ENCODE assay signal across 8 mouse cellular contexts in the genomic region with DNA sequence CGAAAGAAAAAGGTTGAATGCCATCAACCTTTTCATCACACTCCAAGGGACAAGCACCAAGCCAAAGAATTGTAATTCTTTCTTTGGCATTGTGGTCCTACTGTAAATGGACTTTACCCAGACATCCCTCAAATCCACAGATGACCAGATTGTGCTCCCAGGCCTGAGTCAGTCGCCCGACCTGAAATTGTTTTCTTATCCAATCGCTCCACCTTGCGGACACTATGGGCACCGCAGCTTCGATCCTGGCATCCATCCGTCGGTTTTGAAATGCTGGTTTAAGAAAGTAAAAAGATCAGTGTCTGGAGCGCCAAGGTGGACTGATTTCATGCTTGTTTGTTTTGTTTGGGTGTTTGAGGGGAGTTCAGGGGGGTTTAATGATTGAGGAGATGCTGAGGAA. TPM values are rescaled to one million over a fixed set of nuclear protein-coding genes. Genes with fewer than 3 reads are reported as not detected.
DNase-seq lines count a peak whose midpoint lies in the region; ATAC-seq and TF ChIP-seq lines count a peak whose summit lies in the region.

No protein-coding gene starts in this region.

- peak; percentile 65; the same call in 1 of the 2 replicates for TF ChIP-seq EP300 in heart, adult 2 months (IDR thresholded peaks at IDR 0.05; ENCODE audit: insufficient read depth, low read depth, low read length)

- H3K4me3 ChIP-seq in embryonic facial prominence, embryonic 11.5 days (ENCODE audit: low read depth, low read length), result no peak overlapping the region
- H3K4me3 ChIP-seq in heart, adult 2 months, result peak overlapping the region; percentile 19; the same call in 1 of the 2 replicates
- no peak overlapping the region for H3K4me3 ChIP-seq in kidney, adult 2 months (ENCODE audit: insufficient read depth, low read depth, low read length)
- H3K4me3 ChIP-seq in limb, embryonic 11.5 days (ENCODE audit: low read depth, low read length), result 0 out of 2 replicates have a peak overlapping the region, but pooled peaks have one; percentile 7
- H3K4me3 ChIP-seq in midbrain, embryonic 13.5 days (replicated peaks), result no peak overlapping the region

- ATAC-seq in embryonic facial prominence, embryonic 11.5 days (replicated peaks; ENCODE audit: insufficient number of reproducible peaks, low FRiP score, low TSS enrichment, low read depth), result no peak
- no peak for ATAC-seq in limb, embryonic 11.5 days (ENCODE audit: insufficient number of reproducible peaks, low FRiP score, low TSS enrichment, low read depth)
- no peak for ATAC-seq in midbrain, embryonic 13.5 days

- H3K79me2 ChIP-seq in heart, adult 2 months (replicated peaks; ENCODE audit: control insufficient read depth, insufficient read depth, low read length), result no peaks in the 10 kb centered on the region

- H3K9ac ChIP-seq in embryonic facial prominence, embryonic 11.5 days (replicated peaks; ENCODE audit: low read length), result no peak overlapping the region
- no peak overlapping the region for H3K9ac ChIP-seq in heart, adult 2 months (ENCODE audit: low read depth, low read length)
- no peak overlapping the region for H3K9ac ChIP-seq in limb, embryonic 11.5 days (ENCODE audit: low read length)
- H3K9ac ChIP-seq in midbrain, embryonic 13.5 days (replicated peaks), result no peak overlapping the region

- no peaks in the 10 kb centered on the region for H3K36me3 ChIP-seq in embryonic facial prominence, embryonic 11.5 days (replicated peaks; ENCODE audit: control insufficient read depth, insufficient read depth, low read depth, low read length)
- no peaks in the 10 kb centered on the region for H3K36me3 ChIP-seq in heart, adult 2 months (ENCODE audit: control insufficient read depth, insufficient read depth, low read length)
- H3K36me3 ChIP-seq in kidney, adult 2 months (ENCODE audit: control insufficient read depth, insufficient read depth, low read length), result no peaks in the 10 kb centered on the region
- no peaks in the 10 kb centered on the region for H3K36me3 ChIP-seq in limb, embryonic 11.5 days (ENCODE audit: control insufficient read depth, insufficient read depth, low read length)
- H3K36me3 ChIP-seq in midbrain, embryonic 13.5 days, result no peaks in the 10 kb centered on the region

- no peak overlapping the region for H3K4me2 ChIP-seq in embryonic facial prominence, embryonic 11.5 days (ENCODE audit: low read depth, low read length)
- peak overlapping the region; percentile 36 for H3K4me2 ChIP-seq in limb, embryonic 11.5 days (ENCODE audit: low read depth, severe bottlenecking)
- peak overlapping the region; percentile 51 for H3K4me2 ChIP-seq in midbrain, embryonic 13.5 days (replicated peaks)

- peaks cover 39% of the 10 kb centered on the region for H3K27me3 ChIP-seq in embryonic facial prominence, embryonic 11.5 days (ENCODE audit: control insufficient read depth, insufficient read depth, low read length)
- peaks cover 2% of the 10 kb centered on the region; the same call in 1 of the 2 replicates for H3K27me3 ChIP-seq in heart, adult 2 months (ENCODE audit: control insufficient read depth, insufficient read depth, low read length)
- 0 out of 2 replicates have a peak, but pooled peaks cover 2% of the 10 kb centered on the region for H3K27me3 ChIP-seq in kidney, adult 2 months (replicated peaks; ENCODE audit: control insufficient read depth, insufficient read depth, low read length)
- peaks cover 46% of the 10 kb centered on the region for H3K27me3 ChIP-seq in limb, embryonic 11.5 days (ENCODE audit: control insufficient read depth, insufficient read depth, low read length)
- peaks cover 92% of the 10 kb centered on the region for H3K27me3 ChIP-seq in midbrain, embryonic 13.5 days

- intact Hi-C loops in heart, adult 2 months (cut with DNase I), result loop anchor here (1.0 to 10.0 kb wide), 7 partner anchors 80 to 710 kb away; a partner anchor contains a TSS

- DNase-seq in 3134 (ENCODE audit: extremely low read depth, insufficient read length, low spot score), result peak; percentile 59
- DNase-seq in adrenal gland, postnatal 14 days, result peak; percentile 82
- DNase-seq in embryonic facial prominence, embryonic 11.5 days (ENCODE audit: low spot score), result peak; percentile 90
- DNase-seq in heart, adult 2 months, result peak; percentile 75 to 88
- DNase-seq in kidney, adult 2 months, result peak; percentile 86
- peak; percentile 93 for DNase-seq in limb, embryonic 11.5 days (ENCODE audit: low spot score)
- peak; percentile 54 for DNase-seq in spleen, adult 12 weeks (ENCODE audit: low spot score)

- WGBS in embryonic facial prominence, embryonic 11.5 days, result 8% methylated on average over 10 of the region's 10 CpGs
- WGBS in heart, adult 2 months, result 9% methylated on average over 10 of the region's 10 CpGs
- WGBS in kidney, adult 2 months, result 9% methylated on average over 10 of the region's 10 CpGs
- WGBS in limb, embryonic 11.5 days, result 7% methylated on average over 10 of the region's 10 CpGs
- 9% methylated on average over 10 of the region's 10 CpGs for WGBS in midbrain, embryonic 13.5 days

- H3K4me1 ChIP-seq in embryonic facial prominence, embryonic 11.5 days (ENCODE audit: control insufficient read depth, insufficient read depth, low read length), result no peaks in the 10 kb centered on the region
- H3K4me1 ChIP-seq in heart, adult 2 months (ENCODE audit: control insufficient read depth, insufficient read depth, low read length), result no peaks in the 10 kb centered on the region
- no peaks in the 10 kb centered on the region for H3K4me1 ChIP-seq in kidney, adult 2 months (ENCODE audit: control insufficient read depth, insufficient read depth, low read length)
- H3K4me1 ChIP-seq in limb, embryonic 11.5 days (ENCODE audit: control insufficient read depth, insufficient read depth, low read length), result no peaks in the 10 kb centered on the region
- H3K4me1 ChIP-seq in midbrain, embryonic 13.5 days (replicated peaks), result peaks cover 18% of the 10 kb centered on the region

- TF ChIP-seq CTCF in heart, adult 2 months (IDR thresholded peaks at IDR 0.05), result peak; percentile 68
- TF ChIP-seq CTCF in kidney, adult 2 months (conservative IDR thresholded peaks at IDR 0.05; ENCODE audit: insufficient read depth, insufficient read length, low read depth, low read length), result peak; percentile 92

- no peaks in the 10 kb centered on the region for H3K9me3 ChIP-seq in embryonic facial prominence, embryonic 11.5 days (replicated peaks; ENCODE audit: control insufficient read depth, low read length)
- H3K9me3 ChIP-seq in limb, embryonic 11.5 days (ENCODE audit: control insufficient read depth, low read length), result no peaks in the 10 kb centered on the region
- H3K9me3 ChIP-seq in midbrain, embryonic 13.5 days, result no peaks in the 10 kb centered on the region

- TF ChIP-seq POLR2A in heart, adult 2 months (IDR thresholded peaks at IDR 0.05; ENCODE audit: insufficient read depth, low read depth, low read length), result no peak
- TF ChIP-seq POLR2A in kidney, adult 2 months (IDR thresholded peaks at IDR 0.05; ENCODE audit: low read depth, low read length), result no peak

- H3K27ac ChIP-seq in embryonic facial prominence, embryonic 11.5 days (replicated peaks; ENCODE audit: low read depth, low read length), result no peak overlapping the region
- H3K27ac ChIP-seq in heart, adult 2 months, result no peak overlapping the region
- no peak overlapping the region for H3K27ac ChIP-seq in kidney, adult 2 months (ENCODE audit: insufficient read depth, low read depth, low read length)
- no peak overlapping the region for H3K27ac ChIP-seq in limb, embryonic 11.5 days (replicated peaks; ENCODE audit: low read depth, low read length)
- no peak overlapping the region for H3K27ac ChIP-seq in midbrain, embryonic 13.5 days

RNA-seq across cellular contexts. Expression of a gene that starts 16.4 kb away (rescaled TPM):
- not detected in 2 replicates for total RNA-seq in adrenal gland, postnatal 14 days (2021)
- polyA plus RNA-seq in embryonic facial prominence, embryonic 11.5 days (2014; fragmentation: Nextera tagmentation; extraction: Ambion mirVana), result 2.8 and 4.2 TPM in 2 replicates
- total RNA-seq in heart, adult 2 months (2021), result not detected
- not detected in 2 replicates for polyA plus RNA-seq in heart, adult 2 months (2012; rRNA removed)
- polyA plus RNA-seq in kidney, adult 2 months (2012; rRNA removed), result not detected in 2 replicates
- polyA plus RNA-seq in limb, embryonic 11.5 days (2014; fragmentation: Nextera tagmentation; extraction: Ambion mirVana), result 0.07 TPM in 1 of 2 replicates, not detected in the other
- 8.7 and 10.5 TPM in 2 replicates for polyA plus RNA-seq in midbrain, embryonic 13.5 days (2015; fragmentation: Nextera tagmentation; extraction: Ambion mirVana)

Comparison
In these comparisons a context has a peak if more than half of its experiments do, and no peak if none do; other contexts are left out.
1. H3K4me3 ChIP-seq: peak in heart, adult 2 months (single experiment) and limb, embryonic 11.5 days (single experiment); none in embryonic facial prominence, embryonic 11.5 days (single experiment), kidney, adult 2 months (single experiment) and midbrain, embryonic 13.5 days (single experiment).
2. Peak in every context shown above with its lines, with median percentiles within 50 percentile points of each other: DNase-seq.